Mouse (Mus musculus) pancreas, adult 10 weeks (tissue): ENCODE data around the gene Prss16. TPM values are rescaled to one million over a fixed set of nuclear protein-coding genes. Genes with fewer than 3 reads are reported as not detected.

ENCODE experiments used
- polyA plus RNA-seq: library from polyadenylated mRNA; stranded (reverse); fragments of 350-450 nt; fragmentation: Illumina TruSeq; extraction: RNeasy Lipid Tissue Mini Kit (QIAGEN cat#74804); gene quantifications from one replicate; pipeline ENCODE4 v1.2.3, GENCODE M21; 2015; ENCODE audit warnings: low read depth, low replicate concordance; ENCODE audit not compliant: insufficient read depth

Prss16 gene
- 1.7 TPM for polyA plus RNA-seq

GRCm38 (mm10) chr13:22009642-22010041 lies at the start of gene Prss16:
Gene Prss16, minus strand, starts transcription at chr13:22009742.

GRCm38 (mm10) chr13:22042568-22043502 lies 33.3 kb upstream of the Prss16 start, which contains the start of the genes Hist1h2ag and Hist1h2bj:
Gene Hist1h2ag, minus strand, starts transcription at chr13:22042944.
Gene Hist1h2bj, plus strand, starts transcription at chr13:22043214.

GRCm38 (mm10) chr13:22041142-22041536 lies 31.6 kb upstream of the Prss16 start, which contains the start of gene Hist1h4i:
Gene Hist1h4i, minus strand, starts transcription at chr13:22041362.

GRCm38 (mm10) chr13:22035267-22036148 lies 26.0 kb upstream of the Prss16 start, which contains the start of the genes Hist1h2ah and Hist1h2bk:
Gene Hist1h2ah, minus strand, starts transcription at chr13:22035568.
Gene Hist1h2bk, plus strand, starts transcription at chr13:22035870.

GRCm38 (mm10) chr13:21980981-21981802 lies 28.4 kb downstream of the Prss16 start, which contains the start of gene Pom121l2:
Gene Pom121l2, plus strand, starts transcription at chr13:21981194.

Other genes starting within 250 kb of the Prss16 start
- gene Hist1h1b, start 229.1 kb downstream of the Prss16 start, polyA plus RNA-seq, result not detected
- not detected for gene Hist1h3i, start 226.4 kb downstream of the Prss16 start, polyA plus RNA-seq
- gene Hist1h2an, start 222.5 kb downstream of the Prss16 start, polyA plus RNA-seq, result not detected
- not detected for gene Hist1h2bp, start 222.3 kb downstream of the Prss16 start, polyA plus RNA-seq
- not detected for gene Hist1h2bq, start 199.5 kb downstream of the Prss16 start, polyA plus RNA-seq
- gene Hist1h2ao, start 199.3 kb downstream of the Prss16 start, polyA plus RNA-seq, result not detected
- not detected for gene Hist1h4m, start 198.0 kb downstream of the Prss16 start, polyA plus RNA-seq
- gene Hist1h4n, start 177.5 kb downstream of the Prss16 start, polyA plus RNA-seq, result not detected
- not detected for gene Hist1h2ap, start 176.2 kb downstream of the Prss16 start, polyA plus RNA-seq
- gene Hist1h2br, start 176.0 kb downstream of the Prss16 start, polyA plus RNA-seq, result 0.76 TPM
- gene Zfp184, start 64.6 kb downstream of the Prss16 start, polyA plus RNA-seq, result 1.2 TPM
- gene Pom121l2, start 28.5 kb downstream of the Prss16 start, polyA plus RNA-seq, result not detected
- gene Hist1h2ah, start 25.8 kb upstream of the Prss16 start, polyA plus RNA-seq, result not detected
- gene Hist1h2bk, start 26.1 kb upstream of the Prss16 start, polyA plus RNA-seq, result not detected
- gene Hist1h4i, start 31.6 kb upstream of the Prss16 start, polyA plus RNA-seq, result 2.7 TPM
- not detected for gene Hist1h2ag, start 33.2 kb upstream of the Prss16 start, polyA plus RNA-seq
- not detected for gene Hist1h2bj, start 33.5 kb upstream of the Prss16 start, polyA plus RNA-seq
- not detected for gene Vmn1r188, start 74.7 kb upstream of the Prss16 start, polyA plus RNA-seq
- gene Vmn1r189, start 96.1 kb upstream of the Prss16 start, polyA plus RNA-seq, result not detected
- gene Vmn1r191, start 174.2 kb upstream of the Prss16 start, polyA plus RNA-seq, result not detected
- not detected for gene Vmn1r192, start 181.4 kb upstream of the Prss16 start, polyA plus RNA-seq
- not detected for gene Vmn1r193, start 213.4 kb upstream of the Prss16 start, polyA plus RNA-seq
- not detected for gene Vmn1r194, start 234.5 kb upstream of the Prss16 start, polyA plus RNA-seq